Mouse (Mus musculus) adrenal gland, adult 18-20 months (tissue): ENCODE data around the gene Trim65. TPM values are rescaled to one million over a fixed set of nuclear protein-coding genes. Genes with fewer than 3 reads are reported as not detected.

Experiments used
- DNase-seq, 2 experiments: peaks; one replicate each; pipeline ENCODE4 v3.0.0; 2021 to 2022; ENCODE audit warnings: low spot score in 2 of 2
- total RNA-seq, 2 experiments: library from RNA; stranded (reverse); gene quantifications; 1 replicate in 1 of 2; 2 replicates in 1 of 2; pipeline ENCODE4 v1.2.3; 2021

Gene Trim65
- total RNA-seq, 2 experiments from 2014 or later, result 12.9 to 13.1 TPM

- no peak for DNase-seq
These were observed 58.3 kb downstream of the Trim65 start for GRCm38 (mm10) chr11:116072608-116073007.

Other genes starting within 250 kb of the Trim65 start
- under 1 TPM in 1 of 2 experiments, not detected in 1; 0.74 TPM for gene Smim5, start 231.2 kb downstream of the Trim65 start, total RNA-seq
- gene Smim6, start 219.1 kb downstream of the Trim65 start, total RNA-seq, result not detected
- 10 to 100 TPM; 37.3 to 47.6 TPM for gene Sap30bp, start 197.8 kb downstream of the Trim65 start, total RNA-seq
- gene Recql5, start 197.7 kb downstream of the Trim65 start, total RNA-seq, result 10 to 100 TPM; 17.1 to 27.1 TPM
- gene Itgb4, start 156.4 kb downstream of the Trim65 start, total RNA-seq, result 1 to 10 TPM; 3.1 to 3.7 TPM
- gene Galk1, start 118.4 kb downstream of the Trim65 start, total RNA-seq, result 10 to 100 TPM; 26.8 to 33.1 TPM
- 100 to 1,000 TPM; 248 to 269 TPM for gene H3f3b, start 103.2 kb downstream of the Trim65 start, total RNA-seq
- gene Unk, start 100.8 kb downstream of the Trim65 start, total RNA-seq, result 10 to 100 TPM; 16.2 to 19.2 TPM
- 1 to 10 TPM; 1.0 to 1.3 TPM for gene Unc13d, start 53.2 kb downstream of the Trim65 start, total RNA-seq
- gene Wbp2, start 44.1 kb downstream of the Trim65 start, total RNA-seq, result 100 to 1,000 TPM; 163 to 187 TPM
- 10 to 100 TPM; 14.6 to 23.5 TPM for gene Trim47, start 3.9 kb downstream of the Trim65 start, total RNA-seq
- gene Mrpl38, start 7.7 kb upstream of the Trim65 start, total RNA-seq, result 100 to 1,000 TPM; 106 to 115 TPM
- 10 to 100 TPM; 30.9 to 42.1 TPM for gene Fbf1, start 37.0 kb upstream of the Trim65 start, total RNA-seq
- 10 to 100 TPM; 17.3 to 20.7 TPM for gene Ten1, start 67.7 kb upstream of the Trim65 start, total RNA-seq
- 100 to 1,000 TPM; 208 to 244 TPM for gene Acox1, start 67.9 kb upstream of the Trim65 start, total RNA-seq
- 1 to 10 TPM in 1 of 2 experiments, under 1 TPM in 1; 0.56 to 1.0 TPM for gene Evpl, start 106.9 kb upstream of the Trim65 start, total RNA-seq
- 10 to 100 TPM; 72.8 to 75.2 TPM for gene Srp68, start 143.1 kb upstream of the Trim65 start, total RNA-seq
- under 1 TPM; 0.20 to 0.29 TPM for gene Galr2, start 149.8 kb upstream of the Trim65 start, total RNA-seq
- 10 to 100 TPM; 53.4 to 54.2 TPM for gene Exoc7, start 176.1 kb upstream of the Trim65 start, total RNA-seq
- under 1 TPM; 0.10 to 0.13 TPM for gene Foxj1, start 204.3 kb upstream of the Trim65 start, total RNA-seq